Mouse (Mus musculus) liver, embryonic 14.5 days (tissue): ENCODE measurements around the gene Nr1i3. TPM values are rescaled to one million over a fixed set of nuclear protein-coding genes. Genes with fewer than 3 reads are reported as not detected.

Experiments used
- ATAC-seq: fragments of 200-750 bp; cut with Nextera tagmentation; 2 replicates; pipeline ENCODE4 v1.8.0; 2017; ENCODE audit warnings: moderate number of reproducible peaks, mild to moderate bottlenecking, moderate library complexity; ENCODE audit not compliant: insufficient read depth
- DNase-seq, 3 experiments: peaks; one replicate each; pipeline ENCODE4 v3.0.0-alpha.2; 2012 to 2013; ENCODE audit warnings: low read depth in 3 of 3, low spot score in 3 of 3
- H3K27ac ChIP-seq: fragments of 300-500 bp; sonication (generic); 2 replicates; pipeline ENCODE4 v1.5.1; 2014; ENCODE audit warnings: moderate library complexity, mild to moderate bottlenecking, control low read depth, inconsistent platforms
- H3K27me3 ChIP-seq: fragments of 300-500 bp; sonication (generic); 2 replicates; pipeline ENCODE4 v1.6.1; 2014; ENCODE audit warnings: mild to moderate bottlenecking, low read length, moderate library complexity; ENCODE audit not compliant: control insufficient read depth, insufficient read depth
- H3K36me3 ChIP-seq: fragments of 300-500 bp; sonication (generic); replicated peaks from 2 replicates; pipeline ENCODE4 v1.6.1; 2014; ENCODE audit warnings: low read depth; ENCODE audit not compliant: control insufficient read depth, insufficient read depth
- H3K4me1 ChIP-seq, 2 experiments: fragments of 200-500 bp in 1 of 2; fragments of 300-500 bp in 1 of 2; sonication (generic) in 1 of 2; replicated peaks; 2 replicates each; pipeline ENCODE4 v1.6.1; 2012 to 2014; ENCODE audit warnings: antibody characterized with exemption in 1 of 2, inconsistent platforms in 1 of 2, low read length in 1 of 2; ENCODE audit not compliant: control insufficient read depth in 2 of 2, insufficient read depth in 2 of 2
- H3K4me2 ChIP-seq: fragments of 300-500 bp; sonication (generic); 2 replicates; pipeline ENCODE4 v1.6.1; 2014; ENCODE audit warnings: low read depth, mild to moderate bottlenecking, control low read depth, moderate library complexity
- H3K4me3 ChIP-seq, 2 experiments: fragments of 200-500 bp in 1 of 2; fragments of 300-500 bp in 1 of 2; sonication (generic) in 1 of 2; 2 replicates each; pipeline ENCODE4 v1.5.1; 2012 to 2014; ENCODE audit warnings: low read depth in 2 of 2, low read length in 2 of 2, mild to moderate bottlenecking in 2 of 2, control low read depth in 1 of 2, inconsistent platforms in 1 of 2, moderate library complexity in 1 of 2; ENCODE audit not compliant: insufficient read depth in 1 of 2
- H3K9ac ChIP-seq: fragments of 300-500 bp; sonication (generic); replicated peaks from 2 replicates; pipeline ENCODE4 v1.6.1; 2014; ENCODE audit warnings: mild to moderate bottlenecking, control low read depth, moderate library complexity
- H3K9me3 ChIP-seq: fragments of 300-500 bp; sonication (generic); 2 replicates; pipeline ENCODE4 v1.6.1; 2016; ENCODE audit warnings: low read length, mixed read lengths; ENCODE audit not compliant: control insufficient read depth
- CTCF ChIP-seq: IDR thresholded peaks from 2 replicates; pipeline ENCODE4 v1.5.1; 2016; ENCODE audit warnings: antibody characterized with exemption, low read depth, control low read depth
- EP300 ChIP-seq: IDR thresholded peaks from 2 replicates; pipeline ENCODE4 v1.6.1; 2016; ENCODE audit warnings: antibody characterized with exemption, low read depth
- WGBS: fragments of 180-500 bp; shearing (Covaris S2); extraction: QIAGEN DNeasy Blood & Tissue Kit; methylation state at CpG from one replicate; pipeline ENCODE4 v1.1.7; 2014; ENCODE audit not compliant: insufficient replicate concordance; 5-methylcytosine and 5-hydroxymethylcytosine counted together
- polyA plus RNA-seq, 2 experiments: library from polyadenylated mRNA; depleted of rRNA in 1 of 2; stranded (reverse) in 1 of 2; unstranded in 1 of 2; fragments of >200 nt; fragmentation: Nextera tagmentation in 1 of 2; extraction: Ambion mirVana in 1 of 2; gene quantifications; 2 replicates each; pipeline versions ENCODE4 v1.2.1 to v1.2.3; 2012 to 2014

Nr1i3 gene
- polyA plus RNA-seq (2012; rRNA removed) (1.0 TPM in 2 replicates), polyA plus RNA-seq (2014; fragmentation: Nextera tagmentation; extraction: Ambion mirVana) (0.62 and 0.88 TPM in 2 replicates)

GRCm38 (mm10) chr1:171213801-171214496, at the start of gene Nr1i3:
TSS of gene Nr1i3 (plus strand) at chr1:171213970.
- Histone ChIP-seq H3K9me3 (no peaks in the 10 kb centered on the region), H3K36me3 (no peaks in the 10 kb centered on the region), H3K4me3 (no peak within 1 kb of the TSS), H3K9ac (no peak within 1 kb of the TSS; the same call in 1 of the 2 replicates), H3K4me1 (peaks cover 0 to 6% of the 10 kb centered on the region in 2 experiments; a peak in 2 of 4 replicates), H3K4me2 (no peak within 1 kb of the TSS), H3K27ac (no peak within 1 kb of the TSS), H3K27me3 (no peaks in the 10 kb centered on the region; the same call in 1 of the 2 replicates)
- TF ChIP-seq CTCF = no peak
- no peak for TF ChIP-seq EP300
- DNase-seq (no peak), ATAC-seq (no peak)
- 59% methylated on average over 10 of the region's 10 CpGs for WGBS

GRCm38 (mm10) chr1:171164258-171164657, 49.5 kb upstream of the Nr1i3 start:
- WGBS = 31% methylated on average over 3 of the region's 3 CpGs
- H3K4me3 ChIP-seq = no peak overlapping the region
- peaks cover 8% of the 10 kb centered on the region for H3K27me3 ChIP-seq

GRCm38 (mm10) chr1:171165629-171166345, 48.0 kb upstream of the Nr1i3 start:
- no peak overlapping the region for H3K9ac ChIP-seq
- H3K4me3 ChIP-seq = no peak overlapping the region
- H3K4me1 ChIP-seq = no peaks in the 10 kb centered on the region
- WGBS = 33% methylated on average over 5 of the region's 5 CpGs
- no peak for TF ChIP-seq CTCF
- H3K27ac ChIP-seq = no peak overlapping the region
- H3K36me3 ChIP-seq = no peaks in the 10 kb centered on the region
- H3K9me3 ChIP-seq = no peaks in the 10 kb centered on the region
- ATAC-seq (no peak), DNase-seq (no peak)
- H3K4me2 ChIP-seq = no peak overlapping the region
- no peaks in the 10 kb centered on the region for H3K27me3 ChIP-seq

More at GRCm38 (mm10) chr1:171164258-171164657, 49.5 kb upstream of the Nr1i3 start:
- Histone ChIP-seq H3K36me3 (no peaks in the 10 kb centered on the region), H3K4me2 (no peak overlapping the region), H3K27ac (no peak overlapping the region), H3K4me1 (no peaks in the 10 kb centered on the region), H3K9ac (no peak overlapping the region), H3K9me3 (no peaks in the 10 kb centered on the region)
- TF ChIP-seq EP300 (no peak), CTCF (peak; percentile 34; the same call in 1 of the 2 replicates)
- DNase-seq (no peak), ATAC-seq (no peak)

GRCm38 (mm10) chr1:171168906-171169305, 44.9 kb upstream of the Nr1i3 start:
- Histone ChIP-seq H3K27ac (no peak overlapping the region), H3K9me3 (no peaks in the 10 kb centered on the region), H3K36me3 (no peaks in the 10 kb centered on the region), H3K4me2 (no peak overlapping the region), H3K4me3 (no peak overlapping the region), H3K27me3 (no peaks in the 10 kb centered on the region), H3K4me1 (no peaks in the 10 kb centered on the region), H3K9ac (no peak overlapping the region)
- TF ChIP-seq CTCF (no peak), EP300 (no peak)
- ATAC-seq (no peak), DNase-seq (no peak)
- 69% methylated on average over 12 of the region's 12 CpGs for WGBS

- DNase-seq (no peak), ATAC-seq (no peak)
- H3K4me1 ChIP-seq = no peaks in the 10 kb centered on the region
- H3K4me3 ChIP-seq = no peak overlapping the region
- no peak overlapping the region for H3K4me2 ChIP-seq
- no peak overlapping the region for H3K27ac ChIP-seq
- 34% methylated on average over 3 of the region's 3 CpGs for WGBS
- no peaks in the 10 kb centered on the region for H3K9me3 ChIP-seq
- no peaks in the 10 kb centered on the region for H3K36me3 ChIP-seq
- TF ChIP-seq CTCF = no peak
- no peak for TF ChIP-seq EP300
- no peak overlapping the region for H3K9ac ChIP-seq
- no peaks in the 10 kb centered on the region for H3K27me3 ChIP-seq
Observed at GRCm38 (mm10) chr1:171169913-171170312, 43.9 kb upstream of the Nr1i3 start.
